Mouse (Mus musculus) adrenal gland, adult (tissue): ENCODE results near the gene Tssc4.

Source experiments
- DNase-seq, 2 experiments: peaks; one replicate each; pipeline ENCODE4 v3.0.0; 2022 to 2023; ENCODE audit warnings: low spot score in 1 of 2; ENCODE audit not compliant: inconsistent age in 2 of 2

The Tssc4 gene

GRCm38 (mm10) chr7:143106672-143107465, 37.8 kb downstream of the Tssc4 start:
- peak; percentile 69 to 70 for DNase-seq

GRCm38 (mm10) chr7:143108200-143108599, 39.2 kb downstream of the Tssc4 start:
- DNase-seq, result peak; percentile 44 to 55

GRCm38 (mm10) chr7:143108996-143109660, 40.1 kb downstream of the Tssc4 start:
- no peak for DNase-seq

- no peak for DNase-seq
These were observed 40.6 kb downstream of the Tssc4 start for GRCm38 (mm10) chr7:143109696-143110095.

GRCm38 (mm10) chr7:143110803-143111202, 41.8 kb downstream of the Tssc4 start:
- DNase-seq, result no peak

- no peak for DNase-seq
These were observed 42.7 kb downstream of the Tssc4 start for GRCm38 (mm10) chr7:143111719-143112118.

- no peak for DNase-seq
These were observed 43.3 kb downstream of the Tssc4 start for GRCm38 (mm10) chr7:143112395-143112794.

GRCm38 (mm10) chr7:143114773-143115172, 45.7 kb downstream of the Tssc4 start:
- no peak for DNase-seq

GRCm38 (mm10) chr7:143116521-143116920, 47.5 kb downstream of the Tssc4 start:
- no peak for DNase-seq

GRCm38 (mm10) chr7:143119407-143119806, 50.4 kb downstream of the Tssc4 start:
- no peak for DNase-seq

- no peak for DNase-seq
These were observed 50.8 kb downstream of the Tssc4 start for GRCm38 (mm10) chr7:143119826-143120225.
